Mouse (Mus musculus) heart, adult 18-20 months (tissue): ENCODE measurements at regions not wholly inside any gene's neighbourhood (a gene's known extent, or its start where the extent isn't known, plus 50 kb on each side); places are given as distances from the start of the nearest gene placed in this dataset.

ENCODE experiments used
- DNase-seq, 2 experiments: peaks; one replicate each; pipeline ENCODE4 v3.0.0; 2021 to 2022; ENCODE audit warnings: mixed read lengths in 1 of 2

DNA sequence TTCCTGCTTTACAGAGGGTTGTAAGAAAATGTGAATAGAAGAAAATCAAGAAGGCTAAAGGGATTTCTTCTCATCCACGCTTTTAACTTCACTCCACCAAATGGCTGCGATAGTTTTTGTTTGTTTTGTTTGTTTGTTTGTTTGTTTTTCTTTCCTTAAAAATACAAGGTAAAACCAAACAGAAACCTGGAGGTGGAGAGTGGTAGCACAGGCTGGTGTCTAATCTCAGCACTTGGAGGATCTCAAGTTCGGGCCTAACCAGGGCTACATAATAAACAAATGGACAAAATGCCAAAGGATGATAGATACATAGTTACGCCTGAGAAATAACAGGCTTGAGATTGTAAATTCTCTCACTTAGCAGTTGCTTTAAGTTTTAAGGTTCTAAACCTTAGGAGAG lies 50.8 kb upstream of the Mboat1 start:
- no peak for DNase-seq

DNA sequence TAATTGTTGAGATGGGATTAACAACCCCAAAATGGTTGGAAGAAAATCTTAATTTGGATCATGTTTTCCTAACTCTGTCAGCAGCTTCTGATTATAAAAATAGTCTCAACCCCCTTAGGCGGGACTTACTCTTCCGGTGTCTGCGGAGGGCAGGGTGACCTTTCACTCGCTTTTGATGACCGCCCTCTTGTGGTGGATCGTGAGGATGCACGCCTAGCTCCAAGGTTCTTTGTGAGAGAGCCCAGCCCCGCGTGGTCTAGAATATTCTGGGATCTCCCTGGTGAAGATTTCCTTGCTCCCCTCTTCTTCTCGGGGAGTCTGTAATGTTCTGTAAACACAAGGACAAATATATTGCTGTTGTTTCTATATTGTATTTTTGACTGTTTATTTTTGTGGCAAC lies 51.3 kb upstream of the Mboat1 start:
- DNase-seq, result peak; percentile 86 to 93

DNA sequence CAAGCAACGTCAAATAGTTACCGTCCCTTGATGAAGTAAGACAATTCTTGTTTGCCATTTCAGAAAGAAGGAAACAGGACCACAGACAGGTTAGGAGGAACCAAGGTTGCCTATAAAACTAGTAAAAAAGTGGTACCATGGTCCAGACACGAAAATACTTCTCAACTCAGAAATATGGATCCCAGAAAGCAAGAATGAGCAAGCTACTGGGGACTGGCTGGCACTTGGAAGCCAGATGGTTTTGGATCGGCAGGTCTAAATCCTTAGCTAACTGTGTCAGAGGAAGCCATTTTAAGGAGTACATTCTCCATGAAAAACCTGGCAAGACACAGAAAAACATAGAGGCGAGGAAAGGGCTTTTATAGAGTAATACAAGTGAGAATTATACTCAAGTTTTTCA lies 51.9 kb upstream of the Mboat1 start:
- peak in 1 of 2 experiments; percentile 9 for DNase-seq

DNA sequence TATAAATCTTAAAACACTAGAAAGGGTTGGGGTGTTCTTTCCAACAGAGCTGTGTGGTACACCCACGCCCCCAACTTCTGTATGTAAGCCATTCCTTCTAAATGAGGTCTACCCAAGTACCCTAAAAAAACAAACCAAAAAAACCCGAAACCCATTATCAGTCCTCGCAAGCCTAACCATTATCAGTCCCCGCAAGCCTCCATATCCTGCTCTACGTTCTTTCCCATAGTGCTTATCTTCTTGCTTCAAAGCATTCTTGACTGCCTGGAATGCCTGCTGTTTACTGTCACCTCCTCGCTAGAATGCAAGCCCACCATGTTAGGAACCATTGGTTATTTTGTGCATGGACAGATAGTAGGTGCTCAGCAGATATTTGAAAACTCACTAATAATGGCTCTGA lies 52.3 kb upstream of the Mboat1 start:
- DNase-seq, result no peak

DNA sequence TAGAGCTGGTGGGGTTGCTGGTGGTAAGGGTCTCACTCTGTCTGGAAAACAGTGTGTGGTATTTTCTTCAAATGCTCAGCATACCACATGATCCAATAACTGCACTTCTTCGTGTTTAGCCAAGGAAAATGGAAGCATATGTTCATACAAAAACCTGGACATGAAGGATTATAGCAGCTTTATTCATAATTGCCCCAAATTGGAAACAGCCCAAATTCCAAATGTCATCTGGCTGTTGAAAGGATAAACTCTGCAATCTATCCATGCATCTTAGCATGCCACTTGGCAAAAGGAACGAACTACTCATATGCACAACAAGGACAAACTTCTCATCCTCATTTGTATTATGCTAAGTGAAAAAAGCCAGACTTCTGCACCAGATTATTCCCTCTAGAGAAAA lies 53.5 kb upstream of the Mboat1 start:
- no peak for DNase-seq

DNA sequence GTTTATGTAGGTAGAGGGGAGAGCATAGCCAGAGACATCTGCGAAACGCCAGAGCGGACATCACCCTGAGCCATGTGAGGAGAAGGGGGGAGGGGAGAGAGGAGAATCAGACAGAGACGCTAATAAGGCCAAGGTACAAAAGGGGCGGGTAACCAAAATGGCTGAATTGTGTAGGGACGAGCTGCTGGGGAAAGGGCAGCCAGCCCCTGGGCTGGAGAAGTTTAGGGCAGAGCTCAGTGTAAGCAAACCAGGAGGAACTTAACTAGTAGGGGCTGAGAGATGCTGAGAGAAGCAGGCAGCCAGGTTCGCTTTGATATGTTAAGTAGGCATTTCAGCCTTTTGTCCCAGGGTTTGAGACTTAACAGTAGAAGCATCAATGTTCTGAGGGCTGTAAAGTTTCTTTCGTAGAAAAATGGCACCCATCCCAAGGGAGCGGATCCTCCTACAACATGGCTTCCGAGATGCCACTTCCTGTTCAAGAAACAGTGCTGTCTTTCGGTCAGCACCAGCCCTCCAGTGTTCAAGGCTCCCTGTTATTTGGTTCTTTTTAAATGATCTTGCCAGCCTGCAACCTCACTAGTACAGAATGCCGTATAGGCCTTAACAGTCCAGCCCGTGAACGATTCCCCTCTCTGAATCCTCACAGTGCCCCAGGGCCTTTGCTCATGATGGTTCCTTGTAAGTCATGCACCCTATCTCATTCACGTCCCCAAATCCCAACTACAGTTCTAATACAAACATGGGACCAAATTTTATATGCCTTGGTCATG lies 55.4 kb upstream of the Mboat1 start:
- DNase-seq, result no peak

DNA sequence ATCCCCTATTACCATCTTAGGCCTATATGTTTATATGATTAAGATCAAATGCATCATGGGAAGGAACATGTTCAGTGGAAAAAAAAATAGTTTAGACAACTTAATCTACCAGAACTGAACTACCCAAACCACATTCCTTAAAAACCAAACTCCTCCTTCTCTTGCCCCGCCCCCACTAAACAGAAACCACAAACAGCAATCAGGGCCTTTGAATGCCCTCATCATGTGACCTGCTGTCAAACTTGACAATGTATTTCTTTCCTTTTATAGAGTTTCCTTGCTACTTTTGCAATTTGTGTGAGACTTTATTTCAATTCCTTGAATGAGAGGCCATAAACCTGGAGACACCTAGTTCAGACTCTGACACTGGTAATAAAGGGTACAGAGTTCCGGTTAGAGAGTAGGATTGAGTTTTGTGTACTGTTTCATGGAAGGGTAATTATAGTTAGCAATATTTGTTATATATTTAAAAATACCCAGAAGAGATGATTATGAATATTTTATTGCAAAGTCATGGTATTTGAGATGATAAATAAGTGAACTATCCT lies 61.7 kb upstream of the Mboat1 start:
- DNase-seq, result no peak

DNA sequence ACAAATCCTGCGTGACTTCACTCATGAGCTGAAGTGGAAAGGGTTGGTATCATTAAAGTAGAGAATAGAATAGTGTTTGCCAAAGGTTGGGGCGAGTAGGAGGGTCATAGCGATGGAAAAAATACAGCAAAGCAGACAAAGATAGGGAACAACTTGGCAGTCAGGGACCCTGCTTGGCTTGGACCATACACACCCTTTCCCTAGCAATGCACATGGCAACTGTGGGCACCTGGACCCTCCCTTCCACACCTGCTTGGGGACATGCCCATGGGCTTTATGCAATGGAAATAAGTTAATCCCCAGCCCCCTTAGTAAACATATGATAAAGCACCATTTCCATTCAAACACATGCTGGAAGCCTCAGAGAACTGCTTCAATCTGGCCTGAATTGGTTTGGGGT lies 62.2 kb upstream of the Mboat1 start:
- no peak for DNase-seq

DNA sequence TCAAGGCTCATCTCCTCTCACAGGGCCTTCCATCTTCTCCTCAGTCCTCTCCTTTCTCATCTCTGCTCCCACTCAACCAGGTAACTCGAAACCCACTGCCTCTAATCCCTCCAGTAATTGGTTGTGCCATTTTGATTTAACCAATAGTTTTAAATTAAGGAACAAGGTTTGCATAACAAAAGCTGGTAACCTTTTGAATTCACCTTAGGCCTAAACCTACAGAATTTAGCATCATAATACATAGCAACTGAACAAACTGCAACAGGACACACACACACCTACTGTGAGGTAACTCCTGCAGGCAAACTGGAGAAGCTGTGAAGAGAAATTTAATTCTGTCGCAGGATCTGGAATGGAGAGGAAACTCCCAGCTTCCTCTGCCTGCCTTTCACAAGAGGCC lies 66.9 kb upstream of the Mboat1 start:
- DNase-seq, result no peak

DNA sequence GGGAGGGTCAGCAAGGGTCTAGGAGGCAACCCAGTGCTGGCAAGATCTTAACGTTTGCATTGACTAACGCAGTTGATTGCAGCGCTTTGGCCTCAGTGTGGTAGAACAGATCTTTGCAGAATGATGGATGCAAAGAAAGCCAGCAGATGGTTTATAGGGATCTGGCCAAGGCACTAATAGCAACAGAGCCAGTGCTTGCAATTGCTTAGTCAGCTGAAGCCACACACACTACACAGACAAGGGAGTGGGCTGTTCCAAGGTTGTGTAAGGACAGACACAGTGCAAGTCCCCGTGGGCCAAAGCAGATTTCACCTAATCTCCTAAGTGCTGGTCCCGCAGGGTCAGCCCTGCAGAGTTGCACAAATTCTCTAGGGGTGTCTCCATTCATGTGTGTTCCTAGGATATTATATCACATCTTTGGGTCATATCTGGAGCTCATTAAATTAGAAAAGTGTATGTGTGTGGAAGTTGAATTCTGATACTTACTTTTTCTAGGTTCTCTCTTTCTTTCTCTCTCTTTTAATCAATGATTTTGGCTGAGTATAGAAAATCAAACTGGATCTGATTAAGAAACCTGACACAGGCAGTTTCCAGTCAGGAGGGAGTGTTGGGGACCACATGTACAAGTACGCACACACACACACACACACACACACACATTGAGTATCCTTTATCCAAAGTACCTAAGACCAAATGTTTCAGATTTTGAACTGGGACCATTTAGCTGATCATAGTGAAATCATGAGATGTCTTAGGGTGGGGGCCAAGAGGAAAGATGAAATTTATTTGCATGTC lies 68.5 kb upstream of the Mboat1 start:
- DNase-seq, result no peak

DNA sequence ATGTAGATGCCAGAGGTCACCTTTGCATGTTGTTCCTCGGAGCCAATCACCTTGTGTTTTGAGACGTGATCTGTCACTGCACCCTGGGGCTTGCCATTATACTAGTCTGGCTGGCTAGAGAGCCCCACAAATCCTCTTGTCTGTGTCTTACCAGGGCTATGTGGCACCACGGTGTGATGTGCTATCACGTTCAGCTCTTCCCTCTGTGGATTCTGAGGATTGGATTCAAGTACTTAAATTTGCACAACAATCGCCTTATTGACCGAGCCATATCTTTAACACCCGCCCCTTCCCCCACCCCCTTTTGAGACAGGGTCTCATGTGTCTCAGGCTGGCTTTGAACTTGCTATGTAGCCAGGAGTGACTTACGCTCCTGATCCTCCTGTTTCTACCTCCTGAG lies 70.8 kb upstream of the Mboat1 start:
- no peak for DNase-seq

DNA sequence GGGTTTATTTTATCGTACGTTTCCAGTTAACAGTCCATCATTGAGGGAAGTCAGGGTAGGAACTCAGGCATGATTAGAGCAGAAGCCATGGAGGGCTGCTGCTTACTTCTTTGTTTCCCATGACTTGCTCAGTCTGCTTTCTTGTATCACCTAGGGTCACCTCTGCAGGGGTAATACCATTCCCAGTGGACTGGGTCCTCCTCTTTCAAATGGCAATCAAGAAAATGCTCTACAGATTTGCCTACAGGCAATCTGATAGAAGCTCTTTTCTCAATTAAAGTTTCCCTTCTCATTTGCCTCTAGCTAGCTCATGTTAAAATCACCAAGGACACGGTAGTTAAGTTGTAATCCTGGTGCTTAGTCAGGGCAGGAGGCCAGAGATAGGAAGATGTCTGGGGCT lies 72.5 kb upstream of the Mboat1 start:
- no peak for DNase-seq

DNA sequence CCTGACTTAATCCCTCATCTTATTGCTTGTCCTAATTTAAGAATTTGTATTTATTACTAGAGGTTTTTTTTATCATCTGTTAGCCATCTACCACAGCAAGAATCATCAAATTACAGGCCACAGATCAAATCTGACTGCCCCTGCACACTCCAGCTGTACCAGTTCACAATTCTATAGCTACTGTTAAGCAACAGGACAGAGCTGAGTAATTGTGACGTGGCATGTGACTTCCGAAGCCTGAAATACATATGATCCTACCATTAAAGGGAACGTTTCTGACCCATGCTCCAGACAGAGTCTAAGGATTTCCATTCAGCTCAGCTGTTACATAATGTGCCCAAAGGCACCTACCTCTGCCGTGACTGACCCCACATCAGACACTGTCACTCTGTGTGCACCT lies 74.0 kb upstream of the Mboat1 start:
- no peak for DNase-seq

DNA sequence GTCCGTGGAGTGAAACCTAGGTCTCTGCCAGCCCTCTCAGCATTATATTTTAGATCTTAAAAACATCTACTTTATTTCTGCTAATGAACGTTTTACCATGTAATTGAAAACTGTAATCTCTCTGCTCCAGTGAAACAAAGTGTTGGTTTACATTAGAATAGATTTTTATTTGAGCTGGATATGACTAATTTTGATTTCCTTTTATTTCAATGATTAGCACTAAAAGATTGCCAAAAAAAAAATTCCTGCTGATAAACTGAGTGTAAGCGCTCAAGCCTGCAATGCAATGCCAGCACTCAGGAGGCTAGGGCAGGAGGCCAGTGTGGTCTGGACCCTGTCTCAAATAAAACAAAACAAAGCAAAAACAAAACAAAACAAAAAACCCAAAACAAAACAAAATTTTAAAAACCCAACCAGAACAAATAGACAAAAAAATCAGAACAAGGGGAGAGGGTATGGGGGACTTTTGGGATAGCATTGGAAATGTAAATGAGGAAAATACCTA lies 69.3 kb upstream of the E2f3 start:
- no peak for DNase-seq

DNA sequence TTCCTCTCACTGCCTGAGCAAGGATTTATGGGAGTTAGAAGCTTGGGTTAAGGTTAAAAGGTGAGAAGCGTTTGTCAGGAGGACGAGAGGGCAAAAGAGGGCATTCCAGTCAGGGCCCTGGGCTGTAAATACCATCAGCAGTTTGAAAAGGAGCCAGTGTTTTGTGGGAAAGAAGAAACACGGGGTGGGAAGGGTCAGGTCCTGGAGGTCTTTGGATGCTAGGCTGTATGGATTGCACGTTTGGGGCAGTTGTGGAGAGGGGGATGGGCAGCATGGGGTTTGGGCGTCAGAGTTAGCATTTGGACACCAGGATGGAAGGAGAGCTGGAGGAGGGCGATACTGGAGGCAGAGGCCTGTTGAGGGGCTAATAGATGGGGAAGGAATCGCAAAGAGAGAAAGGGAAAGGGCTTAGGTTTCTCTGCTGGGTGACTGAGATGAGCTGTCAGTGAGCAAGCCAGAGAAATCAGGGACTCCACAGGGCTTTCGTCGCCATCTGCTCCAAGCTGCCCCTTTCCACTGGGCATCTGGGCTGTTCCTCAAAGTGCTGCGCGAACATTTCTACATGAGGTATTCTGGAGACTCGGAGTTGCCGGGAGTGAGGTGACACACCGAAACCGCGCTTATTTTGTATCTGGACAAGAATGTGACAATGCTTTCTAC lies 66.2 kb upstream of the E2f3 start:
- no peak for DNase-seq

DNA sequence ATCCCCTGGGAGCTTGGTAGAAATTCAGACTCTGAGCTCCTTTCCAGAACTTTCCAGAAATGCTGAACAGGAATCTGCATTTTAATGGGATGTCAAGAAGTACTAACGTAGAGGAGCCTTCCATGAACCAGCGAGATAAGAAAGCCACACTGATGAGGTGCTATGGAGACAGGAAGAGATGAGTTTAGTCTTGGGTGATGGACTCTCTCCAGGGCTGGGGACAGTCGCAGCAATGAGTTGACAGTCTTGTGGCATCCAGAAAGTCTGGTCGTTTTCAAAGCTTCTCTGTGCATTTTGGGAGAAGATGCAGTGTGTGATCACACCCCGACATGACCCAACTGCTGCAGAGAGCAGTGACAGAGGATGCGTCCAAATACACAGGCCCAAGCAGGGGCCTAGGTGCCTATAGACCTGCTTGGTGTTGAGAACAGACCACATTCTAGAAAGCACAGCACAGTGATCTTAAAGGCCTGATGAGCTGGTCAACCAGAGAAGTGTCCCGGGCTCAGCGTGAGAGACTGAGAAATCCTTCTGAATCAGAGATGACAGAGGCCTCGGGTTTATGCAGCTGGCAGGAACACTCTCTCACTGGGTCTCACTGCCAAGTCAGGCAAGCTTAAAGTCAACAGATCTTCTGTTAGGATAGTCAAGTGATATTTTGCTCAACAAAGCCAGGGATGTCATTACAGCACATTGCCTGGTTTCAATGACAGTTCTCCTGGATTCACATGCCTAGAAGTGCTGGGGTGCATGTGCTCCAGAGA lies 65.1 kb upstream of the E2f3 start:
- no peak for DNase-seq

DNA sequence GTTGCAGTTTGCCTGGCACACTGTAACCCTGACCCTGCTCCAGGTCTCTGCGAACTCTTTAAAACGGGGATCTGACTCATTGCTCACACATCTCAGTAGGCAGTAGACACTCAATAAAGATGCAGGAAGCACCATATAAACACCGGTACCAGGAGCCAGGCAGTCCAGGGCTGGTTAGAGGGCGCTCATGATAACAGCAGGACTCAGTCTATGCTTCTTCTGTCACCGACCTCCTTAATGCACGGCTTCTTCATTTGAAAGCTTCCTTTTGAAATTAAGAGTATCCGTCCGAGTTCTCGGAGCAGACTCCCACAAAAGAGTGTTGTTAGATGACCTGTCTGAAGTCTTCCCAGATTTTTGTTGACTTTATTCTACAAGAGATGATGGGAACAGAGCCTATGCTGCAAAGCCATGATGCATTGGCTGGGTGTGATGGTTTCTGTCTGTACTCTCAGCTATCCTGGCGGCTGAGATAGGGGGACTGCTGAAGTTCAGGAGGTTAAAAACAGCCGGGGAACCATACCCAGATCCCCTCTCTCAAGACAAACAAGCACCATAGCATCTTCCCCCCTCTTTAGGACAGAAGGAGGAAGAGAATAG lies 62.5 kb upstream of the E2f3 start:
- no peak for DNase-seq

DNA sequence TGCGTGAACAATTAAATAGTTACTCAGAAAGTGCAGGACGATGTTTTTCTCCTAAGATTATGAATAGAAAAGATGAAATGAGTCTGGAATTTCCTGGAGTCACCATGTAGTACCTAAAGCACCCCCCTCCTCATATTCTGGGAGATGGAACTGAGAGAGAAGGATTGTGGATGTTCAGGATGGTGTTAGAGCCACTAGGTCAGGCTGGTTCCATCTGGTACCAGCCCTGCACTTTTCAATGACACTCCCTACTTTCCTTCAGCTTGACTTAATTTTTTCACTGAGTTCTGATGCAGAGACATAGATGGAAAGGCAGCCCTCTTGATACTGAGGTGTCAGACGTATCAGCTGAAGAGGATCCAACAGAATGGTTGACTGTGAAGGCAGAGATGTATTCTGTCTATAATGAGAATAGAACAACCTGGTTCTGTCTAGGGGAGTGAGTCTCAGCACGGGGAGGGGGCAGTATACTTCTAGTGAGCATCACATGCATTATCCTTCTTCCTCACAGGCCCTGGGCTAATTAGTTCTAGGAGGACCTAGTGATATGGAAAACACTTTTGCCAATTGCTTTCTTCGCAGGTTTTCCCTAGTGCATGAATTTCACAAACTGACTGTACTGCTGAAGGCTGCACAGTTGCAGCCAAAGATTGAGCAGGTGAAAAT lies 60.8 kb upstream of the E2f3 start:
- DNase-seq, result no peak

DNA sequence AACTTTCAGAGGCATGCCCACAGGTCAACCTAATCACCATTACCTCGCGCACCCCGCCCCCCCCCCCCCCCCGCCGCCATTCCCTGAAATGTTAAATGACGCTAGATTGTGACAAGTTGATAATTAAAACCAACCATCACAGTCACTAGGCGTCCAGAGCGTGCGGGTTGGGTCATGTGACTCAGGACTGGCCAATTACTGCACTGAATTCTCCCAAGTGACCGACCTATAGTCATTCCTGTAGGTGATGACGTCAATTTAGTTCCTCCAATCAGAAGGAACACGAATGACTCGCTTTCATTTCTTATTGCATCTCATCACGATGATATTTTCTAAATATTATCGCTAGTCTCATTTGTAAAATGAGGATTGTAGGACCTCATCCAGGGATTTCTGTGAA lies 60.2 kb upstream of the E2f3 start:
- DNase-seq, result no peak

DNA sequence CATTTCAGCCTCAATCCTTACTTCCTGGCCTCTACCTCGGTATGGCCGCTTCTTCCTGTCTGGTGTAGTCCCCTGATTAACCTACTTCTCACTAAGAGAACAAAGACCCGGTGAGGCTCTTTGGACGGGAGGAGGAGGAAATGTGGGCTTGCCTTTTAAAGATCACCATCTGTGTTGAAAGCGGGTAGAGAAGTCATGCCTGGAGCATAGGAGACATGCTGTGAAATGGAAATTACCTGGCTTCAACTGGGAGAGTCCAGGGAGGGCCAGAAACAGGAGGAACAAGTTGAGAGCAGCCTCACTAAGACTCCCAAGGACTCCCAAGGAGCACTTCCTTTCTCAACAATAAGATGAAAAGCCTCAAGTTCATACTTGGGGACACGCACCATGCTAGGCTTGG lies 59.4 kb upstream of the E2f3 start:
- DNase-seq, result no peak

DNA sequence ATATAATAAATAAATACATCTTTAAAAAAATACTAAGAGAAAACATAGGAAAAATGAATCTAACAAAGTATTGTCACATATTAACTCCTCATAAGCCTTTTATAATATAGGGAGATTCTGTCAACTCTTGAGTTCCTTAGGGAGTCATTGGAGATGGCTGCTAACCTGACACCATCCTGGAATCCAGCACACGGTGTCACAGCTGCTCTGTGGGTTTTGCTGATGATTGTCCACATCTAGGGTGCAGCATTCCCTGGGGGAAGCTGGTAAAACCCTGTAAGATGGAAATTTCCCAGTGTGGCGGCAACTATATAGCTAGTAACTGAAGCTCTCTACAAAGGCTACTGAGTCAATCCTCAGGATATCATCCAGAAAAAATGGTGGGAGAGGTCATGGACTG lies 58.9 kb upstream of the E2f3 start:
- no peak for DNase-seq
